Mouse (Mus musculus) Patski (cell line): ENCODE results near the gene Eva1b. TPM values are rescaled to one million over a fixed set of nuclear protein-coding genes. Genes with fewer than 3 reads are reported as not detected.

Experiments used
- ATAC-seq: fragments of 100-300 bp; one replicate; pipeline ENCODE4 v1.8.0; 2021
- CTCF ChIA-PET: fragments of 350-600 bp; sonication (Branson Sonifier 250); formaldehyde crosslinking; loops from one replicate; lab custom pipeline; 2022; ENCODE audit warnings: inconsistent platforms; lab: Charles Lee
- POLR2A ChIA-PET: fragments of 350-600 bp; sonication (Branson Sonifier 250); formaldehyde crosslinking; loops from one replicate; lab custom pipeline; 2022; ENCODE audit warnings: antibody characterized with exemption, inconsistent platforms; lab: Charles Lee
- DNase-seq: peaks from one replicate; pipeline ENCODE4 v3.0.0-alpha.2; 2011; ENCODE audit warnings: low read depth, low spot score
- H3K27me3 ChIP-seq: fragments of 371-371 bp; one replicate; pipeline ENCODE4 v1.5.1; 2021
- CTCF ChIP-seq: fragments of 100-300 bp; IDR thresholded peaks from one replicate; pipeline ENCODE4 v1.5.1; 2021
- in situ Hi-C: fragments of 300-500 bp; cut with MboI; formaldehyde crosslinking; loops from 3 replicates; pipeline ENCODE4 v1.11.1; 2018; ENCODE audit warnings: low pct_unique_long_range_greater_than_20kb, mixed read lengths
- polyA plus RNA-seq: library from polyadenylated mRNA; unstranded; gene quantifications from one replicate; pipeline ENCODE4 v1.2.3, GENCODE M21; 2021

Eva1b gene
- polyA plus RNA-seq, 1 experiment from 2014 or later: 62.2 TPM

GRCm38 (mm10) chr4:126134639-126135038 lies 12.9 kb upstream of the Eva1b start:
- in situ Hi-C loops: no loop called here
- ATAC-seq (no peak), DNase-seq (no peak)
- no peaks in the 10 kb centered on the region for H3K27me3 ChIP-seq
- no peak for TF ChIP-seq CTCF
- ChIA-PET CTCF (no interaction called here), POLR2A (no interaction called here)

GRCm38 (mm10) chr4:126137773-126138172 lies 9.8 kb upstream of the Eva1b start:
- H3K27me3 ChIP-seq: no peaks in the 10 kb centered on the region
- POLR2A ChIA-PET: interaction anchor here (1.0 to 1.1 kb wide), 2 partner anchors 12 to 18 kb away, joined by 3 read pairs; no protein-coding TSS in a partner anchor
- ATAC-seq (peak; percentile 58), DNase-seq (peak; percentile 27)
- no peak for TF ChIP-seq CTCF
- in situ Hi-C loops: no loop called here
- CTCF ChIA-PET: interaction anchor here (1.5 kb wide), 1 partner anchor 52 kb away, joined by 3 read pairs; no protein-coding TSS in a partner anchor

DNA sequence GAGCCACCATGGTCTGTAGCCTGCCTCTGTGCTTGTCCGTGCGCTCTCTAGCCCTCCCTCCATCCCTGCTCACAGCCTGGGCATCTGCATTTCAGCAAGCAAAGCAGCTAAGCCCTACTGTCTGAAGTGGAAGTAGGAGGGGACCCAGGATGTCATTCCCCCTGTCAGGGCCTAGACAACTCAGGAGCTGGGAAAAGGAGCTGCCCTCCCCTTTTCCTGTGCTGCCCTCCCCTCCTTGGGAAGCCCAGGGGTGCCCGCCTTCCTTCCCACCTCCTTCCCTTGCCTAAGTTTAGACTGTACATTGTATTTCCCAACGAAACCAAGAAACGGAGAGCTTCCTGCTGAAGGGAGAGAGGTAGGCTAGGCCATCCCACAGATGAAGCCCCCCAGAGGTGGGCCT lies 6.5 kb upstream of the Eva1b start:
- ATAC-seq (no peak), DNase-seq (no peak)
- TF ChIP-seq CTCF: no peak
- ChIA-PET CTCF (interaction anchor here (1.0 kb wide), 2 partner anchors 9 to 33 kb away, joined by 3 read pairs; no protein-coding TSS in a partner anchor), POLR2A (no interaction called here)
- in situ Hi-C loops: no loop called here
- H3K27me3 ChIP-seq: no peaks in the 10 kb centered on the region

DNA sequence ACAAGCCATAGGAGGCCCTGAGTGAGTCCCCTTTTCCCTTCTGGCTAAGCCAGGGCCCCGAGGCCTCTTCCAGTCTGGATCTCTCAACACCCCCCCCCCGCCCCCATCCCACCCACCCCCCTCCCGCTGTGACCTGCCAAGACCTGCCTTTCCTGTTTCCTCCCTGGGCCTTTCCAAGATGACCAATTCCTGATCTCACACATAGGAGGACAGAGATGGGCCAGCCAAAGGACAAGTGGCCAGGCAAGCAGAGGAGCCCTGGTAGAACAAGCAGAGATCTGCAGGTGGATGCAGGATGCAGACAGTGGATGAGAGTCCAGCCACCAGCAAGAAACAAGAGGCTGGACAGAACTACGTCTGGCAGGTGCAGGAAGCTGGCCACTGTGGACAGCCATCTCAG lies 2.1 kb upstream of the Eva1b start:
- POLR2A ChIA-PET: no interaction called here
- CTCF ChIA-PET: no interaction called here
- DNase-seq (no peak), ATAC-seq (no peak)
- in situ Hi-C loops: no loop called here
- H3K27me3 ChIP-seq: no peaks in the 10 kb centered on the region
- no peak for TF ChIP-seq CTCF

- no peak for TF ChIP-seq CTCF
- in situ Hi-C loops: no loop called here
- ChIA-PET POLR2A (interaction anchor here (1.2 to 1.3 kb wide), 2 partner anchors 15 to 17 kb away, joined by 4 read pairs; no protein-coding TSS in a partner anchor), CTCF (no interaction called here)
- H3K27me3 ChIP-seq: no peaks in the 10 kb centered on the region
- no peak for ATAC-seq
- DNase-seq: no peak
Observed at GRCm38 (mm10) chr4:126146974-126147532, 491 bp upstream of the Eva1b start.

DNA sequence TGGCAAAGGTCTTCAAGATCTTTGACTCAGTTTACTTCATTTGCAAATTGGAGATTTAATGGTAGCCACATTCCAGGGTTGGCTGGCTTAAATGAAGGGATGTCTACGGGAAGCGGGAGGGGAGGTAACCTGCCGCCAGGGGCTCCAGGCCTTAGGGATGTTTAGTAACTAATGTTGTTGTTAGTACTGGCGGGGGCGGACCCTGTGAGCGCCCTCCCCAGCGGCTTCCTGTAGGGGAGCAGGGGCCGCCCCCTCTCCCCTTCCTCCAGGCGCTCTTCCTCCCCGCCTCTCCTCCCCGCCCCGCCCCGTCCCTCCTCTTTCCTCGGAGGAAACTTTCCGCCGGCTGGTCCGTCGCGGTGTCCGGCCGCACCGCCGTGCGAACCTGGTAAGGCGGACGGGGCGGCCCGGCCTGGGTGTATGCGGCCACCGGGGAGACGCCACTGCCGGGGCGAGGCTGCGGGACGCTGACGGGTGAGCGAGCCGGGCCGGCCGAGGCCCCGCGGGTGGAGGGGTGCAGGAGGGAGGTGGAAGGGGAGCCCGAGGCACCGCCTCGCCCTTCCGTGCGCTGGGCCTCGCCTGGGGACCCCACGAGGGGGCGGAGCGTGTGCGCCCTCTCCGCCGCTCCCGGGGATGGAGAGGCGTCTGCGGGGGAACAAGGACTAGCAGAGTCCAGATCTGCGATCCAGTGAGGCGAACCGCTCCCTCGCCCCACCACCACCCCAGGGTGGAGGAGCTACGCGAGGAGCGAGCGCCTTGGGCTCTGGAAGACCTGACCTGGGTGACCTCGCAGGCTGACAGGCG lies 817 bp downstream of the Eva1b start:
- no peak for TF ChIP-seq CTCF
- ChIA-PET CTCF (interaction anchor here (0.7 to 1.3 kb wide), 2 partner anchors 11 to 62 kb away, joined by 3 to 5 read pairs; no protein-coding TSS in a partner anchor), POLR2A (interaction anchor here (0.6 to 1.6 kb wide), 6 partner anchors 16 to 53 kb away, joined by 3 to 9 read pairs (median 4); no protein-coding TSS in a partner anchor)
- in situ Hi-C loops: no loop called here
- peak; percentile 60 for ATAC-seq
- no peak for DNase-seq
- H3K27me3 ChIP-seq: no peaks in the 10 kb centered on the region

DNA sequence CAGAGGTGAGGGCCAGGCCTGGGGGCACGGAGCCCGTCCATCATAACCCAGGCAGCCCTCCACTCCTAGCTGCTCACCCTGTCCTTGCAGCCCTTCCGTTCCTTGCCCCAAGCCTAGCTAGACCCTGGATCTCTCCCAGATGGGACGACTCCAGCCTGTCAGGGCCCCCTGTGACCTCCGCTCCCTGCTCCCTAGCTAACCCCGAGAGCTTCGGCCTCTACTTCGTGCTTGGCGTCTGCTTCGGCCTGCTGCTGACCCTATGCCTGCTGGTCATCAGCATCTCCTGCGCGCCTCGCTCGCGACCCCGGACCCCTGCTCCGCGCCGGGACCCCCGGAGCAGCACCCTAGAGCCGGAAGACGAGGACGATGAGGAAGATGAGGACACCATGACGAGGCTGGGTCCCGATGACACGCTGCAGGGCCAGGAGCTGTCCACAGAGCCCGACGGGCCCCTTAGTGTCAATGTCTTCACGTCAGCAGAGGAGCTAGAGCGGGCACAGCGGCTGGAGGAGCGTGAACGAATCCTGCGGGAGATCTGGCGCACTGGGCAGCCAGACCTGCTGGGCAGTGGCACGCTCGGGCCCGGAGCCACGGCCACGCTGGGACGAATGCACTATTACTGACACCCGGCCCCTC lies 1.6 kb downstream of the Eva1b start:
- TF ChIP-seq CTCF: no peak
- in situ Hi-C loops: no loop called here
- no peaks in the 10 kb centered on the region for H3K27me3 ChIP-seq
- POLR2A ChIA-PET: interaction anchor here (0.6 to 1.6 kb wide), 4 partner anchors 16 to 44 kb away, joined by 3 to 9 read pairs (median 4); no protein-coding TSS in a partner anchor
- CTCF ChIA-PET: interaction anchor here (0.7 to 1.3 kb wide), 2 partner anchors 10 to 63 kb away, joined by 3 to 5 read pairs; no protein-coding TSS in a partner anchor
- DNase-seq (no peak), ATAC-seq (no peak)

- no peak for TF ChIP-seq CTCF
- DNase-seq (no peak), ATAC-seq (no peak)
- ChIA-PET POLR2A (interaction anchor here (1.2 to 1.6 kb wide), 2 partner anchors 17 to 39 kb away, joined by 3 to 4 read pairs; no protein-coding TSS in a partner anchor), CTCF (no interaction called here)
- no peaks in the 10 kb centered on the region for H3K27me3 ChIP-seq
- in situ Hi-C loops: no loop called here
Observed at GRCm38 (mm10) chr4:126149798-126150197, 2.3 kb downstream of the Eva1b start.

DNA sequence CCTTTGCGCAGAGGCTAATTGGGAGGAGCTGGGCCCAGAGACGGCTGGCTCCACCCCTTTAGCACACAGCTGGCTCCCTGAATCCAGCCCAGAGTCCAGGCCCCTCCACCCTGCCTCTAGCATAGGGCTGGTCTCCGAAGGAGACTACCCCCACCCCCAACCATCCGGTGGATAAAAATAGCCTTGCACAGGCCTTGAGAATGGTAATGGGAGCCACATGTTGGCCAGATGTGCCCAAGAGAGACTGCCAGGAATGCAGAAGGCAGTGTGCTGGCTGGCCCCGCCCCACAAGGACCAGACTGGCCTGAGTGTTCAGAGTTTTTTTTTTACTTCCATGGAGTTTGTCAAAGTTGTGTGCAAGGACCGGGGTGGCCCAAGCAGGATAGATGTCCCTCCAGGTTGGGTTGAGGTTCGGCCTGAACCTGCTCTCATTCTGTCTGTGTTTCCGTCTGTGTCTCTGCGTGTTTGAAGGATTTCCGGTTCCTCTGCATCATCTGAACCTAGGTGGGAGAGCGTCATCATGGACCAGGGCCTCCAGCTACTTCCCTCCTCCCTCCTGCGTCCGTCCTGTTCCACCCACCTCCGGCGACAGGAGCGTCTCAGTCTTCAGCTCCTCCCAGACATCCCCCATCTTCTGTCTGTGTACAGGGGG lies 2.9 kb downstream of the Eva1b start:
- POLR2A ChIA-PET: interaction anchor here (0.6 kb wide), 1 partner anchor 21 kb away, joined by 3 read pairs; no protein-coding TSS in a partner anchor
- CTCF ChIA-PET: no interaction called here
- H3K27me3 ChIP-seq: no peaks in the 10 kb centered on the region
- TF ChIP-seq CTCF: no peak
- in situ Hi-C loops: no loop called here
- DNase-seq: no peak
- ATAC-seq: no peak

GRCm38 (mm10) chr4:126150949-126151320 lies 3.4 kb downstream of the Eva1b start:
- in situ Hi-C loops: no loop called here
- DNase-seq: no peak
- no peak for TF ChIP-seq CTCF
- ChIA-PET CTCF (no interaction called here), POLR2A (interaction anchor here (0.6 kb wide), 1 partner anchor 21 kb away, joined by 3 read pairs; no protein-coding TSS in a partner anchor)
- no peaks in the 10 kb centered on the region for H3K27me3 ChIP-seq
- ATAC-seq: no peak
